In the genomic region with DNA sequence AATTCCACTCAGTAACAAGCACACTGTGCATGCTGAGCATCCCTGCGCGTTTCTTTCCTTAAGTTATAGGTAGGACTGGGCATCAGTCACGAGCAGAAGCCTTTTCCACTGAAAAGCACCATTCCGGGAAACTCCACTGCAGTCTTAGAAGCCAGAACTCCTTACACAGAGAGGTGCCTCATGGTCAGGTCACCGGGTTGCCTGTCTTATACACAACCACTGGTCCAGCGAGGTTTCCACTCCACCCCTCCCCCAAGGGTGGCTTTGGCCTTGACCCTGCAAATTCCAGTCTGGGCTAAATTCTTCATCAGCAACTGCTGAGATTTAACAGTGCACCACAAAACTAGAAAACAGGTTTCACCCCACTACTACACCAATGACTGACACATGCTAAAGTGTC, we compare ENCODE assay signal across 8 mouse cellular contexts. TPM values are rescaled to one million over a fixed set of nuclear protein-coding genes. Genes with fewer than 3 reads are reported as not detected.
A peak's percentile ranks its signal among the peaks of the same experiment; 100 is the strongest.
DNase-seq lines count a peak whose midpoint lies in the region; ATAC-seq and TF ChIP-seq lines count a peak whose summit lies in the region.

No protein-coding gene starts in this region.

- 24% methylated on average over 6 of the region's 6 CpGs for whole genome bisulfite sequencing in lung, embryonic 14.5 days
- 24% methylated on average over 6 of the region's 6 CpGs for WGBS in heart, embryonic 15.5 days
- WGBS in neural tube, embryonic 12.5 days, result 30% methylated on average over 6 of the region's 6 CpGs

- H3K27me3 ChIP-seq in lung, embryonic 14.5 days (ENCODE audit: insufficient read depth, low read length), result no peaks in the 10 kb centered on the region
- H3K27me3 ChIP-seq in heart, embryonic 15.5 days, result no peaks in the 10 kb centered on the region
- H3K27me3 ChIP-seq in neural tube, embryonic 12.5 days (replicated peaks), result no peaks in the 10 kb centered on the region

- peak overlapping the region; percentile 80 for H3K4me3 ChIP-seq in lung, embryonic 14.5 days (ENCODE audit: low read depth, low read length)
- peak overlapping the region; percentile 88 for H3K4me3 ChIP-seq in heart, embryonic 15.5 days
- H3K4me3 ChIP-seq in neural tube, embryonic 12.5 days, result peak overlapping the region; percentile 83

- peaks cover 4% of the 10 kb centered on the region; the same call in 1 of the 2 replicates for H3K9me3 ChIP-seq in lung, embryonic 14.5 days (ENCODE audit: low read depth, low read length)
- H3K9me3 ChIP-seq in heart, embryonic 15.5 days (replicated peaks), result no peaks in the 10 kb centered on the region
- peaks cover 9% of the 10 kb centered on the region for H3K9me3 ChIP-seq in neural tube, embryonic 12.5 days

- intact Hi-C loops in gastrocnemius, postnatal 36 days (cut with DNase I), result no loop called here

- peak; percentile 19 for DNase-seq in lung, embryonic 14.5 days
- DNase-seq in lung, postnatal 25 days (ENCODE audit: low spot score), result no peak
- DNase-seq in kidney, postnatal 25 days, result peak; percentile 69 to 79
- no peak for DNase-seq in frontal cortex, postnatal 14 days (ENCODE audit: low spot score in 2 of 2)
- no peak for DNase-seq in gastrocnemius, postnatal 36 days
- no peak for DNase-seq in thymus, postnatal 0 days (ENCODE audit: low spot score)

- ATAC-seq in lung, embryonic 14.5 days (ENCODE audit: insufficient read depth), result no peak
- ATAC-seq in heart, embryonic 15.5 days (replicated peaks; ENCODE audit: insufficient number of reproducible peaks, insufficient read depth, low FRiP score, low read depth), result no peak
- ATAC-seq in neural tube, embryonic 12.5 days (ENCODE audit: low FRiP score, low read depth), result no peak

- 0 out of 2 replicates have a peak, but pooled peaks cover 4% of the 10 kb centered on the region for H3K36me3 ChIP-seq in lung, embryonic 14.5 days (ENCODE audit: insufficient read depth)
- no peaks in the 10 kb centered on the region for H3K36me3 ChIP-seq in heart, embryonic 15.5 days
- peaks cover 4% of the 10 kb centered on the region; the same call in 1 of the 2 replicates for H3K36me3 ChIP-seq in neural tube, embryonic 12.5 days

- no peak for TF ChIP-seq CTCF in lung, embryonic 14.5 days (IDR thresholded peaks at IDR 0.05; ENCODE audit: low read depth)

- peak overlapping the region; percentile 99 for H3K4me2 ChIP-seq in lung, embryonic 14.5 days
- H3K4me2 ChIP-seq in heart, embryonic 15.5 days, result peak overlapping the region; percentile 94
- H3K4me2 ChIP-seq in neural tube, embryonic 12.5 days (replicated peaks), result peak overlapping the region; percentile 95

- H3K9ac ChIP-seq in lung, embryonic 14.5 days, result no peak overlapping the region
- peak overlapping the region; percentile 29; the same call in 1 of the 2 replicates for H3K9ac ChIP-seq in heart, embryonic 15.5 days
- H3K9ac ChIP-seq in neural tube, embryonic 12.5 days, result no peak overlapping the region

- H3K27ac ChIP-seq in lung, embryonic 14.5 days (ENCODE audit: low read depth), result no peak overlapping the region
- H3K27ac ChIP-seq in heart, embryonic 15.5 days, result 0 out of 2 replicates have a peak overlapping the region, but pooled peaks have one; percentile 5
- H3K27ac ChIP-seq in neural tube, embryonic 12.5 days, result no peak overlapping the region

- H3K4me1 ChIP-seq in lung, embryonic 14.5 days (ENCODE audit: insufficient read depth), result peaks cover 6% of the 10 kb centered on the region; the same call in 1 of the 2 replicates
- H3K4me1 ChIP-seq in heart, embryonic 15.5 days (replicated peaks), result peaks cover 13% of the 10 kb centered on the region
- peaks cover 15% of the 10 kb centered on the region for H3K4me1 ChIP-seq in neural tube, embryonic 12.5 days

RNA-seq across cellular contexts. Expression of a gene that starts 1.3 kb away (rescaled TPM):
- polyA plus RNA-seq in lung, embryonic 14.5 days (2014; fragmentation: Nextera tagmentation; extraction: Ambion mirVana), result 7.9 and 9.8 TPM in 2 replicates
- 13.7 and 16.4 TPM in 2 replicates for polyA plus RNA-seq in heart, embryonic 15.5 days (2015; fragmentation: Nextera tagmentation; extraction: Ambion mirVana)
- 19.7 and 23.3 TPM in 2 replicates for polyA plus RNA-seq in neural tube, embryonic 12.5 days (2016; fragmentation: Nextera tagmentation; extraction: Ambion mirVana)
- total RNA-seq in gastrocnemius, postnatal 36 days (2021), result 1 to 10 TPM; 1.0 to 1.7 TPM
- polyA plus RNA-seq in thymus, postnatal 0 days (2015; fragmentation: Nextera tagmentation; extraction: Ambion mirVana), result 0.86 and 1.8 TPM in 2 replicates

RNA-seq across cellular contexts. Expression of a gene that starts 56.0 kb away (rescaled TPM):
- polyA plus RNA-seq in lung, embryonic 14.5 days (2014; fragmentation: Nextera tagmentation; extraction: Ambion mirVana), result 18.8 and 19.9 TPM in 2 replicates
- 28.7 and 35.2 TPM in 2 replicates for polyA plus RNA-seq in heart, embryonic 15.5 days (2015; fragmentation: Nextera tagmentation; extraction: Ambion mirVana)
- polyA plus RNA-seq in neural tube, embryonic 12.5 days (2016; fragmentation: Nextera tagmentation; extraction: Ambion mirVana), result 9.4 and 9.6 TPM in 2 replicates
- 1 to 10 TPM; 6.9 to 8.2 TPM for total RNA-seq in gastrocnemius, postnatal 36 days (2021)
- 1.7 and 2.7 TPM in 2 replicates for polyA plus RNA-seq in thymus, postnatal 0 days (2015; fragmentation: Nextera tagmentation; extraction: Ambion mirVana)

Comparison
In these comparisons a context has a peak if more than half of its experiments do, and no peak if none do; other contexts are left out.
1. DNase-seq: peak in lung, embryonic 14.5 days (single experiment) and kidney, postnatal 25 days (2 of 2); none in lung, postnatal 25 days (single experiment), frontal cortex, postnatal 14 days (0 of 2), gastrocnemius, postnatal 36 days (0 of 2) and thymus, postnatal 0 days (single experiment).
2. Peak in every context shown above with its lines, with median percentiles within 50 percentile points of each other: H3K4me2 ChIP-seq and H3K4me3 ChIP-seq.